Mouse (Mus musculus): ENCODE data around the gene Zkscan7.
"Not testable (repeated sequence)": the region's sequence is repeated elsewhere in the genome, so short reads cannot be mapped to it uniquely, and the experiment has no call there.

Zkscan7 gene

DNA sequence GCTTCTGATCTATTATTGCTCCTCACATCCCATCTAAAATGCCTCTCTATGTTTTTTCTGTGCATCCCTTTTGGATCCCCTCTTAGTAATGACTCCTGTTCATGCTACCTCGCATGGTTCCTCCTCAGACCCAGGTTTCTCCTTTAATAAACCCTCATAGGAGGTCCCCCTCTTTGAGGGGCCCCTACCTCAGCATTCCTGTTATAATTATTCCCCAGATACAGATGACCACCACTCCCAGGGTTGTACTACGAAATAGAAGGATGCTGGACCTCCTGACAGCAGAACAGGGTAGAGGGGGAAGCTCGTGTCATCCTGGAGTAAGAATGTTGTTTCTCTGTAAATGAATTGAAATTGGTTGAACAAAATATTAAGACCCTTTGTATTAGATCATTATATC lies at the start of gene Zkscan7:
TSS of gene Zkscan7 (plus strand) at position 301 of the 400 bp plus-strand sequence.
- no peak for DNase-seq

DNA sequence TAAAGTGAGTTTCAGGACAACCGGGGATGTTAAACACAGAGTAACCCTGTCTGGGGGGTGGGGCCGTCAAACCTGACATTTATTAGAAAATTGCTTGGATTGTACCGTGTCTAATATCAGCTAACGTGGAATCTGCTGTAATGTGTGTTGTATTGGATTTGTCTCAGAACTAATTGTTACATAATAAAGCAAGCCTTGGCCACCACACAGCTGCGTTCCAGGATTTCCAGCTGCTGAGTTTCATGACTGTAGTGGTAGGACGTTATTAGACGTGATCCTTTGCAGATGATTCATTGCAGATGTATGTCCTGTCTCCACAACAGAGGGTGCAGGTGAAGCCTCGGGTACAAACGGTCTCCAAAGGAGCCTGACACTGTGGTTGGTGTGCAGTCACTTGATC lies 49.4 kb upstream of the Zkscan7 start:
- no peak for DNase-seq

DNA sequence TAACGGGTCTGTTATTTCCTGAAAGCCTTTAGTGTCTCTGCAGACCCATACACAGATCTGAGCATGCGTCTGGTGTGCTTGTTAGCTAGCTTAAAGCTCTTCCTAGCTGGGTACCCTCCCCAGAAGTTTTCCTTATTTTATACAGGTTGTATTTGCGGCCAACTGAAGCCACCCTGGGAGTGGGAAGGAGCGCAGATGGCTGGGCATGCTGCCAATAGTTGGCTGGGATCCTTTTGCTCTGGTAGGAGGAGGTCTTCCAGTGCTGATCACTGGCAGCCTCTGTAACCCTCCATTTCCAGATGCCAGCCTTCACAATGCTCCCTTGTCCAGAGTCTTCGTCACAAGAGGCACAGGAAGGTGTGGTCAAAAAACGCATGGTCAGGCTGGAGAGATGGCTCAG lies 48.7 kb upstream of the Zkscan7 start:
- DNase-seq, result peak; percentile 57

DNA sequence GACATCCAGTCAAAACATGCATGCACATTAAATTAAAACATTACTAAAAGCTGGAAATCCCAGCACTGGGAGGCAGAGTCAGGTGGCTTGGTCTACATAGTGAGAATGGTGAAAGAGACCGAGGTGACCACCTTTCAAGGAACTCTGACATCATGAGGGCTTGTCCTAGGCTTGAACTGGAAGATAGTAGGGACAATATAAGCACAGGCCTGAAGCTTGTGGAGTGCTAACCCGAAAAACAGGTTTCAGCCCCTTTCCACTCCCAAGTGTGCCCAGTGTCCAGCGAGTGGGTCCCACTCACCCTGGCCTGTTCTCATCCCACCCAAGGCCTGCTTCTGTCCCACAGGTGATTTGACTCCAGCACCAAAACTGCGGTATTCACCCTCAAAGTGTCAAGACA lies 48.3 kb upstream of the Zkscan7 start:
- no peak for DNase-seq

DNA sequence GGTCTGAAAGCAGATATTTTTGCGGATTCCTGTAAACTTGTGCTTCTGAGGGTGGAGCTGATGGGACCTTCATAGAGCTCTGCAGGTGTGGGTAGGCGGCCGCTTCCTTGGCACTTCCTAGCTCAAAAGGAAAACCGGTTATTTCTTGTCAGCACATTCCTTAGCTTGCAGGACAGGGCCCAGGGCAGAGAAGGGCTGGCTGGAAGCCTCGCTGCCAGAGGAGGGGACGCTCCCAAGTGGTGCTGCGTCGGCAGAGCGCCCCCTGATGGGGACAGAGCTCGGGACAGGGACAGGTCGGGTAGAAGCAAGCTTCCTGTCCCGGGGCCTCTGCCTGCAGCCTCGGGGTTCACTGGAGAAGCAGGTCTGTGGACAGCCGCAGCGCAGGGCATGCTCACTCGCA lies 47.8 kb upstream of the Zkscan7 start:
- peak; percentile 10 for DNase-seq

DNA sequence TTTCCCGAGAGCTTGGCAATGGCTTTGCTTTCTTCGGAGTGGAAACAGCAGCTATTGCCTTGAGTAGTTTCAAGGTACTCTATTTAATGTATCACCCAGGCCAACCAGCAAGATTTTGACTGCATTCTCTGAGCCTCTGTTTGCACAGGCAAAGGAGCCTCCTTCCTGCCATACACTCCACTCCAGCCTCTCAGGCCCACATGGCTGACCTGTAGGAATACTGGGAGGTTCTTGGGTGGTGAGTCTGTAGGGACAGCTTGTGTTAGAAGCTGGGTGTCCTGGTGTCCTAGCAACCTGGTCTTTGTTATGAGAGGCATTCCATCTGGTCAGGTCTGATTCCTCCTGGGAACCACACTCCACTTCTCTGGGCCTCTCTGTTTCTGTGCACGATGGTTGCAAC lies 41.7 kb upstream of the Zkscan7 start, which contains the start of gene Gm35549:
TSS of gene Gm35549 (minus strand) at position 276 of the 400 bp plus-strand sequence.
- no peak for DNase-seq

DNA sequence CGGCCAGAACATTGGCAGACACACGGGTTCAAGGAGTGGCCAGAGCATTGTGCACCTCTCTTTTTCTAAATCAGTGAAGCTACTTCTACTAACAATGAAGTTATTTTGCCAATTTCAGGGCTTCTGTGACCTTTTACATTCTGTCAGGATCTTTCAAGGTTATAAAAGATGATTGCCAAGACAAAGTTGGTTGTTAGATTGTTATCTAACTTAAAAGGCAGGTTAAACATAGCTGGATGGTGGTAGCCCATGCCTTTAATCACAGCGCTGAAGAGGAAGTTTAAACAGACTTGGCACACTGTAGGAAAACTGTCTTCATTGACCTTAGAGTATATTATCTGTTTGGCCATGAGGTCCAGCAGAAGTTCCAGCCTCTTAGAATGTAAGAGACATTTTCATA lies 39.9 kb upstream of the Zkscan7 start:
- no peak for DNase-seq

DNA sequence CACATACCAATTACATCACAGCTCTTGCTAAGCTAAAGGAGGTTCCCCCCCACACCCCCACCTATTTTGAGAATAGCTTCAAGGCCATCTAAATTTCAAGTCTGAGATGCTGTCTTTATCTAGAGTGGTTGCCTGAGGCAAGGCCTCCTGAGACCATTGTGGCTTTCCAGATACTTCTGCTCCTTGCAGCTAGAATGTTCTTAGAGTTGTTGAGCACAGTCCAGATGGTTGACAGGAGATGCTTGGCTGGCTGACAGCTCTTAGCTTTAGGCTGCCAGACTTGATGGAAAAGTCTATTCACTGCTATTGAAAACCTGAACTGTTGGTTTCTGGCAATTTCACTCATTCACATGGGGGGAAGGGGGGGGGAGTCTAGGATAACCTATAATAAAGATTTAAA lies 39.3 kb upstream of the Zkscan7 start:
- peak; percentile 28 for DNase-seq

DNA sequence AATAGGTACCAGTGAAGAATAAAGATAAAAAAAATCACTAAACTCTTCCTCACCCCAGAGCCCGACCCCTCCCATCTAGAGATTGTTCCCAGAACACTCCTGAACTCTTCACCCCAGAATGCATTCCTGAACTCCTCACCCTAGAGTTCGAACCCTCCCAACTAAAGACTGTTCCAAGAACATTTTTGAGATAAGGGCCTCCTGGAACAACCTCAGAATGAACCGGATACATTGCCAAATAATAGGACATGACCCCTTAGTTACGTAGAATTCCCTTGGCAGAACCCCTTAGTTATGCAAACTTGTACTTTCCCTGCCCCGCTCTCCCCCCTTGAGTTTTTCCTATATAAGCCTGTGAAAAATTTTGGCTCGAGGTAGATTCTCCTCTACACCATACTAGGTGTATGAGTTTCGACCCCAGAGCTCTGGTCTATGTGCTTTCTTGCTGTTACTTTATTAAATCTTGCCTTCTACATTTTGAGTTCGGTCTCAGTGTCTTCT lies 37.6 kb upstream of the Zkscan7 start:
- not testable (repeated sequence) for DNase-seq

DNA sequence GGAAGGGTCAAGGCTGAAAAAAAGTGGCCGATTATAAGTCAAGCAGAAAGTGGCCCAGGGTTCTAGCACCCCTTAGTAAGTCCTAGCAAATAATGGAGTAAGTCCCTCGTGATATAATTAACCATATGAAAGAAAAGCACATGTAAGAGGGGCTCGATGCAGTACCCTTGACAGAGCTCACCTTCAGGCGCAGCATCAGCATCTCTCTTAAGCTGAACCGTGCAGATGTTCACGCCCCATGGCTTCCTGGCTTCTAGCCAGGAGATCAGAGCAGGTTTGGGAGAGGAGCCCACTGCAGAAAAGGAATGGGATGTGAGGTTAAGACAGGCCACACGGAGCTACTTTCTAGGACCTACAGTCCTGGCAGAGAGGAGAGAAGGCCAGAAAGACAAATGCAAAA lies 31.0 kb upstream of the Zkscan7 start:
- no peak for DNase-seq

DNA sequence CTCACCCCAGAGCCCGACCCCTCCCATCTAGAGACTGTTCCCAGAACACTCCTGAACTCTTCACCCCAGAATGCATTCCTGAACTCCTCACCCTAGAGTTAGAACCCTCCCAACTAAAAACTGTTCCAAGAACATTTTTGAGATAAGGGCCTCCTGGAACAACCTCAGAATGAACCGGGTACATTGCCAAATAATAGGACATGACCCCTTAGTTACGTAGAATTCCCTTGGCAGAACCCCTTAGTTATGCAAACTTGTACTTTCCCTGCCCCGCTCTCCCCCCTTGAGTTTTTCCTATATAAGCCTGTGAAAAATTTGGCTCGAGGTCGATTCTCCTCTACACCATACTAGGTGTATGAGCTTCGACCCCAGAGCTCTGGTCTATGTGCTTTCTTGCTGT lies 30.3 kb upstream of the Zkscan7 start:
- not testable (repeated sequence) for DNase-seq

DNA sequence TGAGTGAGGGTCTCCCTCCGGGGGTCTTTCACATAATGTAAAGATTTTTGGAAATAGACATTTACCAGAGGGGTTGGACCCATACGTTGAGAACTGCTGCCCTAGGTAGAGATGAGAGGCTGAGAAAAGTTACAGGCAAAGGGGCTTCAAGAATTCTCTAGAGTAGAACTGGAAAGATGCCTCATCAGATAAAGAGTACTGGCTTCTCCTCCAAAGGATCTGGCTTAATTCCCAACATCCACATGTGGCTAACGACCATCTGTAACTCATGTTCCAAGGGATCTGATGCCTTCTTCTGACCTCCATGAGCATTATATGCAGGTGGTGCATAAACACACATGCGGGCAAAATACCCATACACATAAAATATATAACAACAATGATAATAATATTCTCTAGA lies 29.9 kb upstream of the Zkscan7 start:
- no peak for DNase-seq

DNA sequence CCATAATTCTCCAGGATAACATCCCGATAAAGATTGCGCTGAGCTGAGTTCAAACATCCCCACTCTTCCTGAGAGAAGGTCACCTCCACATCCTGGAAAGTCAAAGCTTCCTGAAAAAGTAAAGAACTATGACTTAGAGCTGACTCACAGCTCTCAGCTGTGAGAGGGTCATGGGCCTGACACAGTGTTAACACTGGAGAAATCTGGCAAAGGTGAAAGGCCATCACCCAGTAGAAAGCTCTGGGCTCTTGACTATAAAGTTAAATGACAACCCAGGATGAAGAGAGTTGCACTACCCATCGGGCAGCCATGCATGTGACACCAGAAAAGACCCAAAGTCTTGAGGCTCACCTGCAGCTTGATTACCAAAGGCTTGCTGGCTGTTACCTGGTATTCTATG lies 28.8 kb upstream of the Zkscan7 start:
- DNase-seq, result no peak

DNA sequence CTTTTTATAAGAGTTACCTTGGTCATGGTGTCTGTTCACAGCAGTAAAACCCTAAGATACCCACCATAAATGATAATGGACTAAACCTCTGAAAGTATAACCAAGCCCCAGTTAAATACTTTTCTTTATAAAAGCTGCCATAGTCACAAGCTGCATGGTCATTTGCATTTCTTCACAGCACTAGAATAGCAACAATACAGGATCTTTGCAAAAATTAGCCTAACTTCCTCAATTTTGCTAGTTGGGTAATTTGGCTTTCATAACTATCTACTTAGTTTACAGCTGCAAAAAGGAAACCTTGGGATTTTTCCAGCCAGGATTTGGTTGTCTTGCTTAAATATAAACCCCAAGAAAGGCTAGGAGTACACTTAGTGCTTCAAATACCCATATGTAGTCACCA lies 24.7 kb upstream of the Zkscan7 start:
- DNase-seq, result no peak

DNA sequence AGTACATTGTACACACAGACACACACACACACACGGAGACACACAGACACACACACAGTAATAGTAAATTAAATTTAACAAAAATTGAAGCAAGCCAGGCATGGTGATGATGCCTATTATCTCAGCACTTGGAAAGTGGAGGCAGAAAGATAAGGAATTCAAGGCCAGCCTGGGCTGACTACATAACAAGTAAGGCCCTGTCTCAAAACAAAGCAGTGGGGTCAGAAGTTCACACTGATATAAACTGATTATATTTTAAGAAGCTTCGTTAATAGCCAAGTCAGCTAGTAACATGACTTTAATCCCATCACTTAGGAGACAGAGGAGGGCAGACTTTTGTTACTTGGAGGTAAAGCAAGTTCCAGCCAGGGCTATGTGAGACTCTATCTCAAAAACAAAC lies 21.8 kb upstream of the Zkscan7 start:
- no peak for DNase-seq

DNA sequence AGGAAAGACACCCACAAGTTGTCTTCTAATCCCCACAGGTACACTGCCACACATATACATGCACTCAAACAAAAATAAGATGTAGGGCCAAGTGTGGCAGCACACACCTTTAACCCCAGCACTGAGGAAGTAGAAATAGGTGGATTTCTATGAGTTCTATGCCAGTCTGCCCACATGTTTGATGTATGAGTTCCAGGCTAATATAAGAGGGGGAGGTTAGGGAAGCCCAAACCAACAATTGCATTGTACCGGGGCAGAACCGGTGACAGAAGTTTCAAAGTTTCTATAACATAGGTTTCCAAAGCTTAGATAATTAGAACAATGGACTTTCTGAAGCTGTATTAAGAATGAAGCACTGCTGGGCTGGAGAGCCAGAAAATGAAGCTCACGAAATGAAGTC lies 20.6 kb upstream of the Zkscan7 start:
- DNase-seq, result no peak

DNA sequence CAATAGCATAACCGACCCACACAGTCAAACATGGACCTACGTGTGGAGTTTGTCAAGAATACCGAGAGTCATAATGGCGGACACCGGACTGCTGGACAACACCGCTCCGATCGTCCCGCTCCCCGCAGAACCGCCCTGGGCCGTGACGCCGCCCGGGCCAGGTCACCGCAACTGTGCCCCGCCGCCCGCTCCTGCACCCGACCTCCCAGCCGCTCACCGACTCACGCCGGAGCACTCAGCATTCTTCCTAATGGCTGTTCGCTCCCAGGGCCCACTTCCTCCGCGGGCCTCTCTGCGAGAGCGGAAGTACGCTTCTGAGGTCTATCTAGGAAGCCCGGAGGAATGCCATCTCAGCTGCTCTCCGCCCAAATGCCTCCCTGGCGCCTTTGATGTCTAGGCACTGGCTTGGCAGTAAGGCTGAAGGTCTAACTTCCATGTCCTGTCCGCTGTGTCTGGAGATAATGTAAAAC lies 19.8 kb upstream of the Zkscan7 start, which contains the start of gene Zfp445:
TSS of gene Zfp445 (minus strand) at position 310 of the 470 bp plus-strand sequence.
- peak; percentile 83 for DNase-seq

DNA sequence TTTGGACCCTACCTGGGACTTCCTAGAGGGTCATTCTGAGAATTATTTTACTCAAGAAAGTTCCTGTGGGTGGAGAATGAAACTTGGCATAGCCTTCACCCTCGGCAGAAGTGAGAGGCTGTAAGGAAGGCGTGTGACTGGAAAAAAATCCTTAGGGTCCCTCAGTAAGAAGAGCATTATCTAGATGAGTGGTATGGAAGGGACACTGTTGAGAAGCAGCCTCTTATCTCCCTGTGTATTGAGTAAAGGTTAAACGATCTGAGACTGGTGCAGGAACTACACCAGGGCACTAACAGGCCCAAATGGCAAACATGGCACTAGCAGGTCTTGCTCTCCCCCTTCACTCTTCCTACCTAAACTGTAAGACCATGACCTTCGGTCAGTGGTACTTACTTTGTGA lies 19.3 kb upstream of the Zkscan7 start:
- no peak for DNase-seq

DNA sequence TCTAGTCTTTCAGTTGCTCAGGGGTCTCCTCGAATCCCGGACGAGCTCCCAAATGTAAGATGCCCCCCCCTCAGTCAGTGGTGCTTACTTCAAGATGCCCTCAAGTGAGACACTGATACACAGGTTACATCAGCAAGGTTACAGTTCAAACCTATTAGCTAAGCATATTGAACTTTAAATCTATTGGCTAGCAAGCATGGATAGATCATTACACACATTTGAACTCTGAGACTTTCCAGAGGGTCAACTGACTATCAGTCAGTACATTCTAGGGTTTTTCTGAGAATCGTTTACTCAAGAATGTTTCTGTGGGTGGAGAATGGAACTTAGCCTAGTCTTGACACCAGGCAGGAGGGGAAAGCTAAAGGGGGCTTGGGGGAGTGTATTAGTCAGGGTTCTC lies 12.9 kb upstream of the Zkscan7 start:
- DNase-seq, result no peak

DNA sequence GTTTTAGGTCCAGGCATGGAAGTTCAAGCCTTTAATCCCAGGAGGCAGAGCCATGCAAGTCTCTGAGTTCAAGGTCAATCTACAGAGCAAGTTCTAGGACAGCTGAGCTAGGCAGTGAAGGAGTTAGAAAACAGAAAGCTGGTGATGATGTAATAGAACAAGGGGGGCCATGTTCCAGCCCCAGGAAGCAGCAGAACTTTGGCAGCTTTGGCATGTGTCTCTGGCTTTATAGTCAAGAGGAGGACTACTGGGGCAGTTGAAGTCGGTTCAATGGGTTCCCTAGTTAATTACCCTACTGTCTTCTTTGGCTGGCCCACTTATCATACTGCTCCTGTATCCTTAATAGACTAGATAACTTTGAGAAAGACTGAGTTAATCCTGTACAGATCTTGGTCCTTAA lies 10.8 kb upstream of the Zkscan7 start:
- no peak for DNase-seq

DNA sequence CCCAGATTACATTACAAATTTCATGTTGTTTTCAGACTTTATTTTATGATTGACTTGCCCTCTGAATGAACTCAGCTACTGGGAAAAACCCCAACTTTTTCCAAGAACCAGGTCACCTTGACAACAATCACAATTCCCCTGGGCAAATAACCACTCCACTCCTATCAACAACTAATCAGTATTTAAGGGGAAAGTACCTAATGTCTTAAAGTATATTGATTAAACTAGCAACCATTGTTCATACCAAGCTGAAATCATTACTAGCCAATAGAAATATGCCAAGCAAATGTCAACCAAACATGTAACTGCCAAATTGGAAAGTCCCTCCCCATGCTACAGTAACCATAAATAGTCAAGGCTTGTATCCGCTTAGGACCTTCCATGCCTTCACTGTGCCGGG lies 10.3 kb upstream of the Zkscan7 start:
- no peak for DNase-seq

DNA sequence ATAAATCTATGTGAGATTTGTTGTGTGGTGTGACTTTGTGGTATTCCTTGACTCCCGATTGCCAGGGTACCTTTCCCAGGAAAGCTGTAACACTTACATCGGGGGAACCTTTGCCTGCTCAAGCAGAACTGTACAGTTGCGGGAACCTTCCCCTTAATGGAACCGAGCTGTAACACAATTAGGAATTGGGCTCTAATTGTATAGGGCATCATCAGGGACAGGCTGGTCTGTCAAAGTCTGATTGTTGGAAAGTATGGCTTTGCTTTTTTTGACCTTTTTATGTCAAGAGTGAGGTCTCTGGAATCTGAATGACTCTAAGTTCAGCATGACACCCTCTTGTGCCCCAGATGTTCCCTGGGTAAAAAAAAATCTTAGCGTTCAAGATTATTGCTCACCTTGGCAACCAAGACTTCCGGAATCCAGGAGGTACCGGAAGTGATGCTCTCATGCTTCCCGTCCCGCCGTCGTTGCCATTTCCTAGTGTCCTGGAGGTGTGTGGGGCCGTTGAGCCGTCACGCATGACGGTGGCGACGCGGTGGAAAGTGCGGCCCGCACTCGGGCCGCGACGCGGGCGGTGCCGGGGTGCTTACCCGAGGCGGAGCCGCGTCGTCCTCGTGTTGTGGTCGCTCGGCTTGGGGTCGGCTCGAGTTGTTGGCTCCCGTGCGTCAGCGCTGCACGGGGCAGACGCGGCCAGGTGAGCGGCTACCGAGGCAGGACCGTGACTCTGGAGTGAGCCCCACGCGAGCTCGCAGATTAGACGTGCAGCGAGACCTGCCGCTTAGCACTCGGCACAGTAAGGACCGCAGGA lies 1.1 kb downstream of the Zkscan7 start:
- DNase-seq, result peak; percentile 74

DNA sequence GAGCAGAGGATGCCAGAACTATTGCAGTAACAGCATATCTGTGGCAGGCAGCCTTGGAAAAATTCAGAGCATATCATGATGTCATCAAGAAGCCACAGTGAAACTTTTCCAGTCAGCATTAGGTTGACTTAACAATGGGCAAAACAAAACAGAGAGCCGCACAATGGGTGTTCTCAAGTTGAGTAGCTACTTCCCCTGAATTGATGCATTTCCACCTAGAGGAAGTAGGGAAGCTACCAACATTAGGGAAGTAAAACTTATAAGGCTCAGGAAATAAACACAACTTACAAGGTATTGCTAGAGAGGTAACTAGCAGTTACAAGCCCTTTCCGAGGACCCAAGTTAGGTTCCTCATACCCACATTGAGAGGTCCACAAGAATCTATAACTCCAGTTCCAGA lies 15.6 kb downstream of the Zkscan7 start:
- no peak for DNase-seq

DNA sequence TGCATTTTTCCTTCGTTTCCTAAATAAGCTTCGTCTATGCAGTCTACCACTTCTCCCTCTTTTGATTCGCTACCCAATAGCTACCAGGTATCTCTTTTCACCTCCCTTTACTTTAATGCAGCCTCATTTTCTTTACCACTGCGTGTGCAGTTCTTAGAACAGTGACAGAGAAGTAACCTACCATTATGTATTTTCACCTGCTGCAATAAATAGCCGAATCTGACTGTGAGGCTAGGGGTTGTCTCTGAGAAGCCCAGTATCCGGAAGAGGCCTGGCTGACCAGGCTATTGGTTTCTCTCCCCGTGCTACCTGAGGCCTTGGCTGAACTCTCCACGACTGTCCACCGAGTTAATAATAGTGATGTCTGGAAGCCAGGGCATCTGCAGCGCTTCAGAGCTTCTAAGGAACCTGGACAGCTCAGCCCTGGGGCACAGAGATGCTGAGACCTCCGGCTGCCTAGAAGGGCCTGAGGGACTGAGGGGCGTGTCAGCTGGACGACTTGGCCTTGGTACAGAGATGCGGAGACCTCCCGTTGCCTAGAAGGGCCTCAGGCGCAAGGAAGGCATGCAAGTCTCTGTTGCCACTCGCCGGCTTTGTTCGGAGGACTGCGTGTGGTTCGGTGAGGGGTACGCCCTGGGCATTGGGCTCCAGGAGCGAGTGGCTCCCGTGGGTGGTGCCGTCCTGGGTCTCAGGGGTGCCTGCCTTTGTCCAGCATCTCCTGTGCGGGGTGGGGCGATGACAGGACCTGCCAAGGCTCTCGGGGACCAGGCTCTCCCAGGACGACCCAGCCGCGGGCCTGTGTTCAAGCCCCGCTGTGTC lies 17.4 kb downstream of the Zkscan7 start:
- DNase-seq, result peak; percentile 84
